Mouse (Mus musculus) midbrain, embryonic 13.5 days (tissue): ENCODE results near the gene Plekhg3. TPM values are rescaled to one million over a fixed set of nuclear protein-coding genes. Genes with fewer than 3 reads are reported as not detected.

Experiments
- ATAC-seq: fragments of 200-750 bp; cut with Nextera tagmentation; 2 replicates; pipeline ENCODE4 v1.8.0; 2017; ENCODE audit warnings: mild to moderate bottlenecking, moderate TSS enrichment, moderate library complexity
- H3K27ac ChIP-seq: fragments of 300-500 bp; sonication (generic); 2 replicates; pipeline ENCODE4 v1.5.1; 2015; ENCODE audit warnings: inconsistent platforms, mild to moderate bottlenecking, moderate library complexity
- H3K27me3 ChIP-seq: fragments of 300-500 bp; sonication (generic); 2 replicates; pipeline ENCODE4 v1.6.1; 2015; ENCODE audit warnings: mild to moderate bottlenecking, inconsistent platforms
- H3K36me3 ChIP-seq: fragments of 300-500 bp; sonication (generic); 2 replicates; pipeline ENCODE4 v1.6.1; 2015; ENCODE audit warnings: mild to moderate bottlenecking, inconsistent platforms
- H3K4me1 ChIP-seq: fragments of 300-500 bp; sonication (generic); replicated peaks from 2 replicates; pipeline ENCODE4 v1.6.1; 2015; ENCODE audit warnings: inconsistent platforms
- H3K4me2 ChIP-seq: fragments of 300-500 bp; sonication (generic); replicated peaks from 2 replicates; pipeline ENCODE4 v1.6.1; 2015; ENCODE audit warnings: moderate library complexity, mild to moderate bottlenecking, inconsistent platforms
- H3K4me3 ChIP-seq: fragments of 300-500 bp; sonication (generic); replicated peaks from 2 replicates; pipeline ENCODE4 v1.5.1; 2015; ENCODE audit warnings: mild to moderate bottlenecking, inconsistent platforms
- H3K9ac ChIP-seq: fragments of 300-500 bp; sonication (generic); replicated peaks from 2 replicates; pipeline ENCODE4 v1.6.1; 2015; ENCODE audit warnings: mild to moderate bottlenecking, inconsistent platforms
- H3K9me3 ChIP-seq: fragments of 300-500 bp; sonication (generic); 2 replicates; pipeline ENCODE4 v1.6.1; 2016; ENCODE audit warnings: mild to moderate bottlenecking, inconsistent platforms
- WGBS: fragments of 180-500 bp; shearing (Covaris S2); methylation state at CpG from one replicate; pipeline ENCODE4 v1.1.7; 2015; 5-methylcytosine and 5-hydroxymethylcytosine counted together
- polyA plus RNA-seq: library from polyadenylated mRNA; unstranded; fragments of >200 nt; fragmentation: Nextera tagmentation; extraction: Ambion mirVana; gene quantifications from 2 replicates; pipeline ENCODE4 v1.2.1, GENCODE M21; 2015

The Plekhg3 gene
- polyA plus RNA-seq, 1 experiment from 2014 or later = 0.78 TPM

GRCm38 (mm10) chr12:76556745-76557389, 26.2 kb downstream of the Plekhg3 start:
- Histone ChIP-seq H3K27me3 (no peaks in the 10 kb centered on the region), H3K9ac (0 out of 2 replicates have a peak overlapping the region, but pooled peaks have one; percentile 14), H3K4me2 (no peak overlapping the region), H3K27ac (no peak overlapping the region), H3K36me3 (no peaks in the 10 kb centered on the region), H3K4me3 (no peak overlapping the region), H3K9me3 (no peaks in the 10 kb centered on the region), H3K4me1 (peaks cover 12% of the 10 kb centered on the region)
- ATAC-seq = peak; percentile 75
- 12% methylated on average over 6 of the region's 6 CpGs for WGBS

DNA sequence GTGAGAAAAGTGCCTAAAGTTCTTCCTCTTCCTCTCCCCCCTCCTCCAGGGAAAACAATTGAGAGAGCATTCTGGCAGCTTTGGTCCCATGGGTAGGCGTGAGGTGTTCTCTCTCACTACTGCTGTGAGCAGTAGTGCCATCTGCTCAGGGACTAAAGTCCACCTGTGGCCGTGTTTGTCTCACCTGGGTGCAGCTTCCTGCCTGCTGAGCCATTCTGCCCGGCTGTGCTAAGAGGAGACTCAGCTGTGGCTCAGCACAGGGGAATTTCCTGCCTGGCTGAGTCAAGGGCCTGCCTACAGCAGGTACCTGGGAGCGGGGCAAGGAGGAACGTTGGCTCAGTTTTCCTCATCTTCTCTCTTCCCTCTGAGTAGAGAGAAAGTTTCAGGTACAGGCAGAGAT, 27.5 kb downstream of the Plekhg3 start:
- H3K36me3 ChIP-seq = no peaks in the 10 kb centered on the region
- H3K4me2 ChIP-seq = no peak overlapping the region
- H3K9ac ChIP-seq = no peak overlapping the region
- no peaks in the 10 kb centered on the region for H3K27me3 ChIP-seq
- WGBS = 86% methylated on average over 5 of the region's 5 CpGs
- no peak overlapping the region for H3K27ac ChIP-seq
- H3K4me3 ChIP-seq = no peak overlapping the region
- no peak for ATAC-seq
- no peaks in the 10 kb centered on the region for H3K9me3 ChIP-seq
- H3K4me1 ChIP-seq = peaks cover 12% of the 10 kb centered on the region

DNA sequence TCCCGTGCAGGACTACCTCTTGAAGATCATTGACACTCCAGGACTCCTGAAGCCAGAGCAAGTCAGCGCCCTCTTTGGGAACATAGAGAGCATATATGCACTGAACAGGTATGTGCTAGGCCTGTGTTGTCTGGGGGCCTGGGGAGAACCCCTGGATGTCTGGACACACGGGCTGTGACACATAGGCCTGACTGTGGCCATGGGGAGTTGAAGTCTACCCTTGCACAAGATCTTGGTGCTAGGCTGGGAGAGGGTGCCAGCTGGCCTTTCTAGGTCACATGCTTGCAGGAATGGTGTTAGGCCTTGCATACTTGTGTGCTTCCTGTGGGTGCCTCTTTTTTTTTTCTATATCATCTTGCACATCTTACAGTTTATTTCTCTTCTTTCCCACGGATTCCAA, 31.5 kb downstream of the Plekhg3 start:
- Histone ChIP-seq H3K4me1 (peaks cover 2% of the 10 kb centered on the region), H3K36me3 (no peaks in the 10 kb centered on the region), H3K9me3 (no peaks in the 10 kb centered on the region), H3K9ac (no peak overlapping the region), H3K27ac (no peak overlapping the region), H3K27me3 (no peaks in the 10 kb centered on the region), H3K4me3 (no peak overlapping the region), H3K4me2 (no peak overlapping the region)
- no peak for ATAC-seq
- WGBS = 80% methylated on average over 4 of the region's 4 CpGs

- ATAC-seq = no peak
- H3K36me3 ChIP-seq = no peaks in the 10 kb centered on the region
- no peak overlapping the region for H3K9ac ChIP-seq
- WGBS = 91% methylated on average over 10 of the region's 10 CpGs
- H3K27me3 ChIP-seq = no peaks in the 10 kb centered on the region
- H3K9me3 ChIP-seq = 0 out of 2 replicates have a peak, but pooled peaks cover 4% of the 10 kb centered on the region
- H3K4me3 ChIP-seq = no peak overlapping the region
- H3K4me1 ChIP-seq = 0 out of 2 replicates have a peak, but pooled peaks cover 2% of the 10 kb centered on the region
- H3K27ac ChIP-seq = no peak overlapping the region
- H3K4me2 ChIP-seq = no peak overlapping the region
Observed at GRCm38 (mm10) chr12:76566284-76566683, 35.6 kb downstream of the Plekhg3 start.

- no peak overlapping the region for H3K4me3 ChIP-seq
- 0 out of 2 replicates have a peak, but pooled peaks cover 4% of the 10 kb centered on the region for H3K9me3 ChIP-seq
- 0 out of 2 replicates have a peak, but pooled peaks cover 2% of the 10 kb centered on the region for H3K4me1 ChIP-seq
- H3K27ac ChIP-seq = no peak overlapping the region
- ATAC-seq = no peak
- H3K27me3 ChIP-seq = no peaks in the 10 kb centered on the region
- 79% methylated on average over 9 of the region's 9 CpGs for WGBS
- H3K9ac ChIP-seq = no peak overlapping the region
- no peak overlapping the region for H3K4me2 ChIP-seq
- no peaks in the 10 kb centered on the region for H3K36me3 ChIP-seq
Observed at GRCm38 (mm10) chr12:76570221-76570940, 39.7 kb downstream of the Plekhg3 start.

- Histone ChIP-seq H3K9me3 (0 out of 2 replicates have a peak, but pooled peaks cover 4% of the 10 kb centered on the region), H3K27ac (no peak overlapping the region), H3K27me3 (no peaks in the 10 kb centered on the region), H3K4me1 (0 out of 2 replicates have a peak, but pooled peaks cover 2% of the 10 kb centered on the region), H3K4me3 (no peak overlapping the region), H3K4me2 (no peak overlapping the region), H3K9ac (no peak overlapping the region), H3K36me3 (no peaks in the 10 kb centered on the region)
- 72% methylated on average over 10 of the region's 10 CpGs for WGBS
- no peak for ATAC-seq
Observed at GRCm38 (mm10) chr12:76571266-76571665, 40.6 kb downstream of the Plekhg3 start.

DNA sequence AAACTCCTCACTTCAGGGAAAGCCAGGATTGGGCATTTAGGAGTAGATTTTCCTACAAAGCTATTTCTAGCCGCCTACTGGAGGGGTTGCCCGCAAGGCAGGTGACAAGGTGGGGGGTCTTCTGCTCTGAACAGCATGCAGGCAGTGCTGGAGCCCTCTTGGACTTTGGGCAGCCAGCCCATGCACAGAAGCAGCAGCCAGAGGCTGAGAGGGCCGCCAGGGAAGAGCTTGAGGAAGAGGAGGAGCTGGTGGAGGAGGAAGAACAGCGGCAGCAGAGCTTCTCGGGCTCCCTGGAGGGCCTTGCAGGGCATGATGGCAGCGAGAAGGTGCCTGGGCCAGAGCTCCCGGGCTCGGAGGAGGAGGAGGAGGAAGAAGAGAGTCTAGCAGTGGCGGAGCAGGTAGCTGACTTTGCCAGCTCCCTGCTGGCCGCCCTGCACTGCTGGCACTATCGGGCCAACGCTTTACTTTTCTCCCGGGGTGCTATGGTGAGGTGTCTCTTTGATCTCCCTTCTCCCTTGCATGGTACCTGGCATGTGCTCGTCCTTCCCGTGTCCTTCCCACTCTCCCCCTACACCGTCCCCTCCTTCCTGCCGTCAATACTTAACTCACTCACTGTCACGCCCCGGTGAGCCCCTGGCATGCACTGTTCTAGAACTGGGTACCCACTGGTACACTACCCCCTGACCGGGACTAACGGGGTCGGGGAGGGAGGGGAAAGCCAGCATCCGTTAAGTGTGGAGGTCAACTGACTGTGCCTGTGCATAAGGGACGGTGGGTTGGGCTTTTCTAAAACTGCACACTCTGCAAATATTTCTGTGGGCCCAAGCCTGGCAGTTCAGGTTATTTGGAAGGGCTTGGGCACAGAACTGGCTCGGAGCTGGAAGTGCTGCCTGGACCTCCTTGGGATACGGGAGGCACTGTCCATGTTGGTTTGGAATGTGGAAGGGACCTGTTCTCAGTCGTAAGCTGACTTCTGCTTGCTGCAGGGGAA, 41.9 kb downstream of the Plekhg3 start:
- Histone ChIP-seq H3K4me2 (no peak overlapping the region), H3K36me3 (no peaks in the 10 kb centered on the region), H3K4me3 (no peak overlapping the region), H3K27me3 (no peaks in the 10 kb centered on the region), H3K9me3 (0 out of 2 replicates have a peak, but pooled peaks cover 1% of the 10 kb centered on the region), H3K27ac (no peak overlapping the region), H3K4me1 (0 out of 2 replicates have a peak, but pooled peaks cover 2% of the 10 kb centered on the region), H3K9ac (no peak overlapping the region)
- WGBS = 69% methylated on average over 27 of the region's 27 CpGs
- 0 out of 2 replicates have a peak, but pooled peaks have one; percentile 37 for ATAC-seq

- H3K36me3 ChIP-seq = no peaks in the 10 kb centered on the region
- no peaks in the 10 kb centered on the region for H3K27me3 ChIP-seq
- WGBS = 93% methylated on average over 6 of the region's 6 CpGs
- ATAC-seq = no peak
- no peak overlapping the region for H3K4me3 ChIP-seq
- H3K9me3 ChIP-seq = no peaks in the 10 kb centered on the region
- no peak overlapping the region for H3K9ac ChIP-seq
- 0 out of 2 replicates have a peak, but pooled peaks cover 2% of the 10 kb centered on the region for H3K4me1 ChIP-seq
- H3K27ac ChIP-seq = no peak overlapping the region
- H3K4me2 ChIP-seq = no peak overlapping the region
Observed at GRCm38 (mm10) chr12:76573381-76573780, 42.7 kb downstream of the Plekhg3 start.

- ATAC-seq = no peak
- Histone ChIP-seq H3K4me1 (0 out of 2 replicates have a peak, but pooled peaks cover 2% of the 10 kb centered on the region), H3K9me3 (no peaks in the 10 kb centered on the region), H3K4me3 (no peak overlapping the region), H3K9ac (no peak overlapping the region), H3K36me3 (no peaks in the 10 kb centered on the region), H3K4me2 (no peak overlapping the region), H3K27ac (no peak overlapping the region), H3K27me3 (no peaks in the 10 kb centered on the region)
- 91% methylated on average over 6 of the region's 6 CpGs for WGBS
Observed at GRCm38 (mm10) chr12:76574815-76575214, 44.1 kb downstream of the Plekhg3 start.

GRCm38 (mm10) chr12:76576061-76576460, 45.4 kb downstream of the Plekhg3 start:
- ATAC-seq = no peak
- Histone ChIP-seq H3K27me3 (no peaks in the 10 kb centered on the region), H3K36me3 (no peaks in the 10 kb centered on the region), H3K9me3 (no peaks in the 10 kb centered on the region), H3K4me1 (0 out of 2 replicates have a peak, but pooled peaks cover under 1% of the 10 kb centered on the region), H3K4me3 (no peak overlapping the region), H3K4me2 (no peak overlapping the region), H3K9ac (no peak overlapping the region), H3K27ac (no peak overlapping the region)
- WGBS = 91% methylated on average over 9 of the region's 9 CpGs

- Histone ChIP-seq H3K4me1 (no peaks in the 10 kb centered on the region), H3K27ac (no peak overlapping the region), H3K9ac (no peak overlapping the region), H3K27me3 (no peaks in the 10 kb centered on the region), H3K9me3 (no peaks in the 10 kb centered on the region), H3K36me3 (no peaks in the 10 kb centered on the region), H3K4me3 (no peak overlapping the region), H3K4me2 (no peak overlapping the region)
- ATAC-seq = no peak
- WGBS = 94% methylated on average over 8 of the region's 8 CpGs
Observed at GRCm38 (mm10) chr12:76576806-76577205, 46.1 kb downstream of the Plekhg3 start.
